Mouse (Mus musculus): ENCODE measurements at regions not wholly inside any gene's neighbourhood (a gene's known extent, or its start where the extent isn't known, plus 50 kb on each side); places are given as distances from the start of the nearest gene placed in this dataset.

DNA sequence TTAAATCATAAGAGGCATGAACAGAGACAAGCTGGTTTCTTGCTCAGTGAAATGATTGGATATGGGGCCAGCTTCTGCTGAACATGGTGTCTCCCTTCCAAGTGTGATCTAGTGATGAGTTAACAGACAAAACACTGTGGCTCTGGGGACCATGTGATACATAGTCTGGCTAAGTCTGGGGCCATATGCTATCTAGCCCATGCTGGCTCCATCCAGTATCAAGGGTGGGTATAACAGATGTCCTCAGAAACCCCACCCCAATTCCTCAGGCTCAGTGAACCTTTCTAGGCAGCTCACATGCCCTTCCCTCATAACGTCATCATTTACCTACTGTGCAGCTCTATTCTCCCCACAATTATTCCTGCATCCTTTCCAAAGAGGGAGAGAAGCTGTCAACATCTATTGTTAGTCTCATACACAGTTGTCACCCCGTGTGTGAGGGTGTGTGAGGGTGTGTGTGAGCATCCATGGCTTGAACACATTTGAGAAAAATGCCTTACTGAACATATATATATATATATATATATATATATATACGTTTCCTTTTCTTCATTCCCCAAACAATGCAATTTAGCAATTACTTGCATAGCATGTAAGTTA is 73.9 kb upstream of the Wscd1 start:
- no peak for DNase-seq

DNA sequence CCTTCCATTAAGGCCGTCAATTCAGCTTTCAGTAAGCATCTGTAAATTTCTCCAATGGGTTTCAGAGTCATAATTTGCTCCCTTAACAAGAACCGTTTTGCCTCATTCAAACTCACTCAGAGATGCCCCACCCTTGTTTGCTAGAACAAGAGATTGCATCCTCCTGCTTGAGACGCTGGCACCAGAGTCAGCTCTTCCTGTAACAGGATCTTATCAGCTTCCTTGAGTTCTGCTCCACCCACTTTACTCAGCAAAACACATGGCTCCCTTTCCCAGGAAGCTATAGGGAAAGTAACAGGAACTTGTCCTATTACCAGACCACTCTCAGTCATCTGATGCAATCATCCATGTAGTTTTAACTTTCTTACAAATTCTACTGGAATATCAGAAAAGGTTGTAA is 52.7 kb upstream of the Wscd1 start:
- DNase-seq = no peak

DNA sequence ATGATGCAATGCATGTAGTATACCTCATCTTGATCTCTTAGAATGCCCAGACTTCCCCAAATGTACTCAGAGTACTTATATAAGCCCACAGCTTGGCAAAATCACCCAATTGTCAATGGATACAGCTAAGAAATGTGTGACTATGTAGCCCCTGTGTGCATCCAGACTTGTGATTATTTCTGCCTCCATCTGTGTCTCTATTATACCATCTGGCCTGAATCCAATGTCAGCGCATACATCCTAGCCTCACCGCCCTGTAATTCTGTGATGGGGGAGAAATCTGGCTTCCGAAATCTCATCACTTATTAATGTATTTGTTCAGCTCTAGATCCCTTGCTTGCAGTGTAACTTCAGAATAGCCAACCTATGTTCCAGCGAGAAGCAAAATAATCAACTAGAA is 50.9 kb upstream of the Wscd1 start:
- no peak for DNase-seq

Measured in thymus, adult 18-20 months (tissue).